Mouse (Mus musculus): ENCODE measurements at regions not wholly inside any gene's neighbourhood (a gene's known extent, or its start where the extent isn't known, plus 50 kb on each side); places are given as distances from the start of the nearest gene placed in this dataset.

GRCm38 (mm10) chr8:79828763-79829542 lies 117.3 kb downstream of the Anapc10 start:
- no peak for DNase-seq

- no peak for DNase-seq
Observed at GRCm38 (mm10) chr8:79829543-79829890, 117.9 kb downstream of the Anapc10 start.

GRCm38 (mm10) chr8:79829941-79830633 lies 118.5 kb downstream of the Anapc10 start:
- DNase-seq: no peak

DNA sequence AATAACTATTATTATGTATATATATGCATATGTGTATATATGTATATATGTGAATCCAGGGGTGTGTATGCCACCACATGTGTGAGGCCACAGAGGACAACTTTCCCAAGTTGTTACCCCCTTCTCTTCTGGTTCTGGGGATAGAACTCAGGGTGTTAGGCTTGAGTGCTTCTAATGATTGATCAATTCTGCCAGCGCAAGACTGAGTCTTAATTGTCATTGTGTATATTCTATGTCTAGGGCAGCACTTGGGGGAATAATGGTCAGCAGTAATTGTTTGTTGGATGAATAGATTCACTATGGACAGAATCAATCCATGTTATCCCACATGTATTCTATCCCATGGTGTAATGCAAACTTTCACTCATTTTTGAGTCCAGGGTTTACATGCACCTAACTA lies 127.3 kb downstream of the Anapc10 start:
- no peak for DNase-seq

GRCm38 (mm10) chr8:79849982-79850514 lies 138.4 kb downstream of the Anapc10 start:
- no peak for DNase-seq

GRCm38 (mm10) chr8:79850519-79850918 lies 138.9 kb downstream of the Anapc10 start:
- DNase-seq: peak; percentile 17

DNA sequence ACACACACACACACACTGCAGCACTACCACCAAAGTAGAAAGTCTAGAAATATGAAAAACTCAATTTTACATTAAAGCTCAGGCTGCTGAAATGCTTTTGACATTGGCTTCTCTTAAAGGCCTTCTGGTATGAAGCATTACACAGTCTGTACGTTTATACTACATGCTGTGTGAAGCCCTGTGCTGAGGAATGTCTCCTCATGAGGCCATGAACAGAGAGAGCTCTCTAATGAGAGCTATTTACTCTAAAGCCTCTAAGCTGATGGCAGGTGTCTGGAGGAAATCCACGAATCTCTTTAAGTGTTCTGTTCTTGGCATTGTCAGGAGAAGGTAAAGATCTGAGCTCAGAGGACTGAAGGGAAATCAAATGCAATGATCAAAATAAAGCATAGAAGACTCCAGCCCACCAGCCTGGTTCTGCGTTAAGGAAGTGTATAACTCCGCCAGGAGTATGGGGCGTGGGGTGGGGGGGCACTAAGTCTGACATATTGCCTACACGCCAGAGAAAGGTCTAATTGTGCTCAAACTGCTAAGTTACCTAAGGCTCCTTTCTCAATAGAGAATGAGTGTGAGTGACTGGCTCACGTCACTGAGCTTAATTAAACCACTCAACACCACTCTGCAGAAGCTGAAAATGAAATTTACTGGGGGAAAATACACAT lies 160.9 kb downstream of the Anapc10 start:
- DNase-seq: no peak

DNA sequence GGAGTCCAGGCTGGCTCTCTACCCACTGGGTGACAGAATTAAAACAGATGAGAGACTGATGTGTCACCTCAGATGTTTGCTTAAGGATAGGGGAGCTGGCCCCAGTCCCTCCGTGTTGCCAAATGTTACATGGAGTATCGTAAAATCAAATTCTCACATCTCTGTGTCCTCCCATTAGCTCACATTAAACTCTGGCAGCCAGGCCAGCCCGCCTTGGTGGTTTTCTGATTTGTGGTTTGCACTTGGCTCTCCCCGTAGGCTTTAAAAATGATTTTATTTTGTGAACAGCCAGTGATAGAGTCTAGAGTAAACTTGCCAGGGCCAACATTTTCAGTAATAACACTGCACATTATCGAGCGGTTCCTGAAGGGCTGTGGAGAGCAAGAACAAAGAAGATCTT lies 149.8 kb downstream of the Hhip start:
- no peak for DNase-seq

All from right cerebral cortex, postnatal 25 days (tissue).